Mouse (Mus musculus) inflammation-experienced regulatory T-cells, adult 6 months (primary cell): ENCODE measurements around the gene Mfap1a. TPM values are rescaled to one million over a fixed set of nuclear protein-coding genes. Genes with fewer than 3 reads are reported as not detected.

Experiments
- polyA plus RNA-seq, 3 experiments: library from polyadenylated mRNA; unstranded; fragments of 100-300 nt; shearing (Covaris generic); gene quantifications; one replicate each; pipeline ENCODE4 v1.2.1; 2017

The Mfap1a gene
- polyA plus RNA-seq, 3 experiments from 2014 or later = 28.4 to 44.2 (median 39.2) TPM

Other genes starting within 250 kb of the Mfap1a start
- 10 to 100 TPM; 32.2 to 41.0 (median 38.0) TPM for gene Trp53bp1, start 235.3 kb downstream of the Mfap1a start, polyA plus RNA-seq
- under 1 TPM in 2 of 3 experiments, not detected in 1; 0.14 to 0.39 TPM for gene Map1a, start 217.1 kb downstream of the Mfap1a start, polyA plus RNA-seq
- gene Ppip5k1, start 151.3 kb downstream of the Mfap1a start, polyA plus RNA-seq = 10 to 100 TPM in 2 of 3 experiments, 1 to 10 TPM in 1; 7.2 to 12.5 (median 11.8) TPM
- gene Ckmt1, start 149.0 kb downstream of the Mfap1a start, polyA plus RNA-seq = 1 to 10 TPM in 2 of 3 experiments, under 1 TPM in 1; 0.65 to 1.2 (median 1.1) TPM
- under 1 TPM; 0.18 to 0.63 (median 0.54) TPM for gene Strc, start 119.5 kb downstream of the Mfap1a start, polyA plus RNA-seq
- 1,000 to 10,000 TPM in 2 of 3 experiments, 100 to 1,000 TPM in 1; 491 to 1,229 (median 1,150) TPM for gene Pdia3, start 92.9 kb downstream of the Mfap1a start, polyA plus RNA-seq
- 1 to 10 TPM; 2.4 to 6.2 (median 3.1) TPM for gene Catsper2, start 92.9 kb downstream of the Mfap1a start, polyA plus RNA-seq
- gene Ell3, start 62.4 kb downstream of the Mfap1a start, polyA plus RNA-seq = 1 to 10 TPM in 1 of 3 experiments, under 1 TPM in 2; 0.63 to 1.8 (median 0.65) TPM
- gene Serf2, start 57.5 kb downstream of the Mfap1a start, polyA plus RNA-seq = 1,000 to 10,000 TPM in 1 of 3 experiments, 100 to 1,000 TPM in 2; 695 to 1,210 (median 882) TPM
- 100 to 1,000 TPM; 130 to 261 (median 152) TPM for gene Hypk, start 53.4 kb downstream of the Mfap1a start, polyA plus RNA-seq
- under 1 TPM in 1 of 3 experiments, not detected in 2; 0.62 TPM for gene Serinc4, start 49.9 kb downstream of the Mfap1a start, polyA plus RNA-seq
- gene Mfap1b, start 32.6 kb downstream of the Mfap1a start, polyA plus RNA-seq = 100 to 1,000 TPM in 1 of 3 experiments, 10 to 100 TPM in 2; 80.6 to 133 (median 99.1) TPM
- 10 to 100 TPM in 2 of 3 experiments, 1 to 10 TPM in 1; 9.3 to 17.5 (median 16.5) TPM for gene Wdr76, start 58 bp upstream of the Mfap1a start, polyA plus RNA-seq